Mouse (Mus musculus): ENCODE measurements around the gene Tmem267. TPM values are rescaled to one million over a fixed set of nuclear protein-coding genes. Genes with fewer than 3 reads are reported as not detected.

The Tmem267 gene
- total and polyA plus RNA-seq, 3 experiments: 9.2 to 31.3 (median 26.0) TPM

- Histone ChIP-seq H3K4me2 (ENCODE audit: insufficient read depth, low read depth, poor library complexity, severe bottlenecking) (no peak overlapping the region), H3K4me1 (ENCODE audit: control insufficient read depth in 1 of 2, insufficient read depth in 2 of 2) (no peaks in the 10 kb centered on the region), H3K27me3 (replicated peaks) (no peaks in the 10 kb centered on the region), H3K36me3 (replicated peaks in 1 of 2; ENCODE audit: control insufficient read depth in 1 of 2, insufficient read depth in 1 of 2, low read length in 1 of 2) (peaks cover 0 to 26% of the 10 kb centered on the region in 2 experiments), H3K27ac (ENCODE audit: insufficient read depth, low read depth) (no peak overlapping the region), H3K9ac (ENCODE audit: insufficient read depth, low read depth) (no peak overlapping the region), H3K9me3 (replicated peaks; ENCODE audit: low read length) (peaks cover 10% of the 10 kb centered on the region), H3K4me3 (replicated peaks in 1 of 3; ENCODE audit: low read depth in 2 of 3, low read length in 2 of 3, poor library complexity in 1 of 3) (no peak overlapping the region), H3K79me2 (replicated peaks; ENCODE audit: control insufficient read depth, extremely low read depth, insufficient read depth, poor library complexity, severe bottlenecking) (no peaks in the 10 kb centered on the region)
- dilution Hi-C loops (cut with MboI; ENCODE audit: extremely low pct_ligation_motif_present, extremely low pct_unique_long_range_greater_than_20kb, low sequenced_read_pairs): no loop called here
- no peak for DNase-seq (ENCODE audit: extremely low read depth)
- in situ Hi-C loops (cut with MboI; ENCODE audit: low pct_ligation_motif_present, low pct_unique_long_range_greater_than_20kb, low sequenced_read_pairs): no loop called here
- TF ChIP-seq MEF2A (IDR thresholded peaks at IDR 0.05; ENCODE audit: borderline replicate concordance, low read depth, low read length): no peak
- no peak for TF ChIP-seq USF2 (conservative IDR thresholded peaks at IDR 0.05; ENCODE audit: low read depth, low read length)
- no peak for TF ChIP-seq ELF1 (IDR thresholded peaks at IDR 0.05; ENCODE audit: low read depth, low read length)
- no peak for TF ChIP-seq IRF4 (IDR thresholded peaks at IDR 0.05; ENCODE audit: low read depth, low read length)
- TF ChIP-seq MAZ (IDR thresholded peaks at IDR 0.05; ENCODE audit: low read depth, low read length): no peak
- TF ChIP-seq JUND (conservative IDR thresholded peaks at IDR 0.05; ENCODE audit: low read depth, low read length): no peak
- TF ChIP-seq NELFE (IDR thresholded peaks at IDR 0.05; ENCODE audit: low read depth, low read length): no peak
- TF ChIP-seq ETS1 (conservative IDR thresholded peaks at IDR 0.05; ENCODE audit: low read depth, low read length): no peak
- no peak for TF ChIP-seq MXI1 (IDR thresholded peaks at IDR 0.05; ENCODE audit: low read depth, low read length)
- no peak for TF ChIP-seq SIN3A (IDR thresholded peaks at IDR 0.05; ENCODE audit: low read length)
- TF ChIP-seq MAFK (IDR thresholded peaks at IDR 0.05; ENCODE audit: insufficient replicate concordance, low read length): no peak
- no peak for TF ChIP-seq JUN (IDR thresholded peaks at IDR 0.05; ENCODE audit: insufficient read depth, low read depth, low read length)
Measured at GRCm38 (mm10) chr13:119619735-119620134, 131.9 kb downstream of the Tmem267 start.

GRCm38 (mm10) chr13:119623634-119624033 lies 135.8 kb downstream of the Tmem267 start, which contains the start of gene Ccl28:
TSS of gene Ccl28 (plus strand) at chr13:119623819.
- Histone ChIP-seq H3K36me3 (replicated peaks in 1 of 2; ENCODE audit: control insufficient read depth in 1 of 2, insufficient read depth in 1 of 2, low read length in 1 of 2) (no peaks in the 10 kb centered on the region), H3K27me3 (replicated peaks) (peaks cover 2% of the 10 kb centered on the region), H3K9me3 (replicated peaks; ENCODE audit: low read length) (no peaks in the 10 kb centered on the region), H3K9ac (ENCODE audit: insufficient read depth, low read depth) (no peak within 1 kb of the TSS), H3K27ac (ENCODE audit: insufficient read depth, low read depth) (no peak within 1 kb of the TSS), H3K4me2 (ENCODE audit: insufficient read depth, low read depth, poor library complexity, severe bottlenecking) (no peak within 1 kb of the TSS), H3K4me3 (replicated peaks in 1 of 3; ENCODE audit: low read depth in 2 of 3, low read length in 2 of 3, poor library complexity in 1 of 3) (no peak within 1 kb of the TSS), H3K79me2 (replicated peaks; ENCODE audit: control insufficient read depth, extremely low read depth, insufficient read depth, poor library complexity, severe bottlenecking) (no peaks in the 10 kb centered on the region), H3K4me1 (ENCODE audit: control insufficient read depth in 1 of 2, insufficient read depth in 2 of 2) (0 out of 4 replicates have a peak, but pooled peaks cover 0 to 2% of the 10 kb centered on the region in 2 experiments)
- no peak for DNase-seq (ENCODE audit: extremely low read depth)
- dilution Hi-C loops (cut with MboI; ENCODE audit: extremely low pct_ligation_motif_present, extremely low pct_unique_long_range_greater_than_20kb, low sequenced_read_pairs) (no loop called here), in situ Hi-C loops (cut with MboI; ENCODE audit: low pct_ligation_motif_present, low pct_unique_long_range_greater_than_20kb, low sequenced_read_pairs) (no loop called here)
- TF ChIP-seq TCF12 (IDR thresholded peaks at IDR 0.05; ENCODE audit: low read depth, low read length) (no peak), MAFK (IDR thresholded peaks at IDR 0.05; ENCODE audit: insufficient replicate concordance, low read length) (no peak), RCOR1 (conservative IDR thresholded peaks at IDR 0.05; ENCODE audit: low read depth, low read length) (no peak), CHD1 (IDR thresholded peaks at IDR 0.05; ENCODE audit: low read depth, low read length) (no peak), PAX5 (IDR thresholded peaks at IDR 0.05; ENCODE audit: low read length) (no peak), SIN3A (IDR thresholded peaks at IDR 0.05; ENCODE audit: low read length) (no peak), ZNF384 (IDR thresholded peaks at IDR 0.05; ENCODE audit: low read depth, low read length) (no peak), MAX (IDR thresholded peaks at IDR 0.05; ENCODE audit: low read length) (no peak), NRF1 (IDR thresholded peaks at IDR 0.05; ENCODE audit: low read depth, low read length) (no peak), JUND (conservative IDR thresholded peaks at IDR 0.05; ENCODE audit: low read depth, low read length) (no peak)
